Mouse (Mus musculus): ENCODE measurements around the gene 0610010F05Rik. TPM values are rescaled to one million over a fixed set of nuclear protein-coding genes. Genes with fewer than 3 reads are reported as not detected.

0610010F05Rik gene
- polyA plus RNA-seq (2014; fragmentation: Illumina TruSeq; extraction: RNeasy Lipid Tissue Mini Kit (QIAGEN cat#74804); ENCODE audit: low read depth, low replicate concordance), result 8.7 TPM

DNA sequence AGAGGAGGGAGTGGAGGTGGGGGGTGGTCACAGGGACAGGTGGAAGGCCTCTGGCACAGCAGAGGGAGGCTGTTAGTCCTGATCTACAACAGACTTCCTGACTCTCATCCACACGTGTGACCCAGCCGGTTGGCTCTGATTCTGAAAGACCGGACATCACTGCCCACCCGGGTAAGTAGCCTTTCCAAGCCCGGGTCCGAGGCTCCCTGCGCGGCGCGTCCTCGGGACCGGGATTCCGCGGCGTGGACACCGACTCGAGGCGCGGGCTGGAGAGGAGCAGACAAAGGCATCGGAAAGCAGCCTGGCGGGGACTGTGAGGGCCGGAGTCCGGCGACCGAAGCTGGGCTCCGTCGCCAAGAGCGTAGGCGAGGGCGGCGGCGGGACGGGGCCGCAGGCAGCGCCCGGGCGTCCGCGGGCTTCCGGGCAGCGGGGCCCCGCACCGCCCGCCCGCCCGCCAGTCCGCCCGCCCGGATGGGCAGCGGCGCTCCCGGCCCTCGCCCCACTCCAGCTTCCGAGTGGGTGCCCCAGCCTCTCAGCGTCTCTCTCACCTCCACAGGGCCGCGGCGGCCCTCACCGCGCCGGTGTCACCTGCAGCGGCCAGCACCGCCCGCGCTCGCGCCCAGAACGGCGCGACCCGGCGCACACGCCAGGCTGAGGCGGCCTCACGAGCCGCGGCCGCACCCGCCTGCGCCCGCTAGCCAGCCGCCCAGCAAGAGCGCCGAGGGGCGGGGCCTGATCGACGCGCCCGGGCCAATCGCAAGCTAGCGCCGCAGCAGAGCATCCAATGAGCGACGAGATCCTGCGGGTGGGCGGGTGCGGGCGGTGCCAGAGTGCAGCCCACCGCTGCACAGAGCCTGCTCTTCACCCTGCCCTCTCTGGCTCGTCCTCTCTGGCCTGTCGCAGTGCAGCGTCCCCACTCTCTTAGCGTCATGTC, at the start of gene 0610010F05Rik:
TSS of gene 0610010F05Rik (minus strand) at position 695 of the 934 bp plus-strand sequence.

DNA sequence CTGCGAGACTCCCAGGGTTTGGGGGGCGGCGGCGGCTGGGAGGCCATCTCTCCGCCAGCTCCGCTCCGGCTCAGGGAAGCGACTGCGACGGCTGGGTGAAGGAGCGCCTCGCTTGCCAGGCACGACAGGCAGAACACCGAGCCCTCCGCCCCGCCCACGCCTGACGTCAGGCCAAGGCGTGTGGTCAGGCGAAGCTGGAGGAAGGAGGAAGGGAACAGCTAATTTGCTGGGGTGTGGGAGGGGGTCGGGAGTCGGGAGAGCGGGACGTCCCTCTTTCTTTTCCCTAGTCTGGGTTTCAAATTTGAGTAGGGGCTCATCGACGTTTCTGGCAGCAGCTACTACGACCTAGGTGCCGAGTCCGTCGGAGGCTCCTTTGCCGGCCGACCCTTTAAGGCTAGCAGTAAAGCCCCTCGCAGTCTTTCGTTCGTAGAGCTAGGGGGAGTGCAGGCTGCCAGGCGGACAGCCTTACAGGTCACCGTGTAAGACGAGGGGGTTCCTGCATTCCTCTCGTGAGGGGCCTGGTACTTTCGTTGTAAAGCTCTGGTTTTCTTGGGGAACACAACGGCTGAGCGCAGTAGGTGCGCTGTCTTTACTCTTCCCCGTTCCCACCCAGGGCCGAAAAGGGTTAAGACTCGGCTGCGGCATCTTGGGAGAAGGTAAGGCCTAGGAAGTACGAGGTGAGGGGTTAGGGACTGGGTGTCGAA, 32.5 kb upstream of the 0610010F05Rik start, which contains the start of gene Pex13:
TSS of gene Pex13 (minus strand) at position 162 of the 704 bp plus-strand sequence.

GRCm38 (mm10) chr11:23665311-23665786, 31.9 kb upstream of the 0610010F05Rik start, which contains the start of gene Pus10:
Pus10 (plus strand) TSS chr11:23665674.

DNA sequence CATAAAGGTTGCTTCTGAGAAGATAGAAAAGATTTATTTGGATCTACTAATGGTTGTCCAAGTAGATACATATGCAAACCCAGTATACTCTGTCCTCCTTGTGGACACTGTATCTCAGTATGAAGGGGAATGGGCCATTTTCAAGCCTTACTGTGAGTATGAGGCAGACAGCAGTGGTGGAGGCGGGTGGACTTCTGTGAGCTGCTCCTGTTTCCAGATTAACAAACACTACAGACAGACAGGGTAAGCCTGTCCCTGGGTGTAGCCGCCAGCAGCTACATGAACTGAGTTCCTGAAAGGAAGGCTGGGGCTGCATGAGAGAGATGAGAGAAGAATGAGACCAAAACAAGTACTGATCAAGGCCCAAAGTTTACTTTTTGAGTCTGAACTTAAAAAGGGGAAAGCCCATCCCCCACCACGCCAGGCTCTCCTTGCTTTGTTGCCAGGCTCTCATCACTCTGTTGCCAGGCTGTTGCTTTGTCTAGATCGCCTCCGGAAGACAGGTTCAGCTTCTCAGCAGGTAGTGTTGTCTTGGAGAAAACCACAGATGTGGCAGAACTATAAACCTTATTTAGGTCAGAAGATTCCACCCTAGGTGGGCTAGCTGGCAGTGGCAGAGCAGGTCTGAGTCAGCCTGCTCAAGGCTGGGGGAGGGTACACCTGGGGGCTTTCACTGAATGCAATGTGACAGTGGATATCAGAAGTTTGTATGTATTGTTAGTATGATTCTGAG, 112.8 kb downstream of the 0610010F05Rik start, which contains the start of gene 1700093K21Rik:
TSS of gene 1700093K21Rik (minus strand) at position 683 of the 733 bp plus-strand sequence.

Other genes starting within 250 kb of the 0610010F05Rik start
- gene Ahsa2, start 135.6 kb downstream of the 0610010F05Rik start, polyA plus RNA-seq (2014; fragmentation: Illumina TruSeq; extraction: RNeasy Lipid Tissue Mini Kit (QIAGEN cat#74804); ENCODE audit: low read depth, low replicate concordance), result 51.6 TPM
- not detected for gene 1700093K21Rik, start 112.5 kb downstream of the 0610010F05Rik start, polyA plus RNA-seq (2014; fragmentation: Illumina TruSeq; extraction: RNeasy Lipid Tissue Mini Kit (QIAGEN cat#74804); ENCODE audit: low read depth, low replicate concordance)
- 9.3 TPM for gene Pus10, start 32.0 kb upstream of the 0610010F05Rik start, polyA plus RNA-seq (2014; fragmentation: Illumina TruSeq; extraction: RNeasy Lipid Tissue Mini Kit (QIAGEN cat#74804); ENCODE audit: low read depth, low replicate concordance)
- 19.7 TPM for gene Pex13, start 32.3 kb upstream of the 0610010F05Rik start, polyA plus RNA-seq (2014; fragmentation: Illumina TruSeq; extraction: RNeasy Lipid Tissue Mini Kit (QIAGEN cat#74804); ENCODE audit: low read depth, low replicate concordance)
- 6.3 TPM for gene Rel, start 137.3 kb upstream of the 0610010F05Rik start, polyA plus RNA-seq (2014; fragmentation: Illumina TruSeq; extraction: RNeasy Lipid Tissue Mini Kit (QIAGEN cat#74804); ENCODE audit: low read depth, low replicate concordance)

All from heart, adult 10 weeks (tissue).